Mouse (Mus musculus): ENCODE data around the gene Rbm33.

The Rbm33 gene

GRCm38 (mm10) chr5:28316722-28317245 is at the start of gene Rbm33:
TSS of gene Rbm33 (plus strand) at chr5:28317121.
- peak; percentile 76 to 84 for DNase-seq

- no peak for DNase-seq
Observed at GRCm38 (mm10) chr5:28267576-28267975, 49.3 kb upstream of the Rbm33 start.

GRCm38 (mm10) chr5:28269469-28269991 is 47.4 kb upstream of the Rbm33 start:
- DNase-seq = no peak

DNA sequence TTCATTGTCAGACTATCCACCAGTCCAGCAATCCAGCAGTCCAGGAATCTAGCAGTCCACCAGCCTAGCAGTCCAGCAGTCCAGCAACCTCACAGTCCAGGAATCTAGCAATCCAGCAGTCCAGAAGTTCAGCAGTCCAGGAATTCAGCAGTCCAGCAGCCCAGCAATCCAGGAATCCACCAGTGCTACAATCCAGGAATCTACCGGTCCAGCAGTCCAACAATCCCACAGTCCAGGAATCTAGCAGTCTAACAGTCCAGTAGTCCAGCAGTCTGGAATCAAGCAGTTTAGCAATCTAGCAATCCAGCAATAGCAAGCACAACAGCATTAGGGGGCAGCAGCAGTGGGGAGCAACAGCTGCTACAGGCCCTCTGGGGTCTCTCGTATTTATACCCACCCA is 44.1 kb upstream of the Rbm33 start:
- DNase-seq = peak; percentile 5 to 18

GRCm38 (mm10) chr5:28277279-28277678 is 39.6 kb upstream of the Rbm33 start:
- no peak for DNase-seq

GRCm38 (mm10) chr5:28289111-28289510 is 27.8 kb upstream of the Rbm33 start:
- DNase-seq = no peak

DNA sequence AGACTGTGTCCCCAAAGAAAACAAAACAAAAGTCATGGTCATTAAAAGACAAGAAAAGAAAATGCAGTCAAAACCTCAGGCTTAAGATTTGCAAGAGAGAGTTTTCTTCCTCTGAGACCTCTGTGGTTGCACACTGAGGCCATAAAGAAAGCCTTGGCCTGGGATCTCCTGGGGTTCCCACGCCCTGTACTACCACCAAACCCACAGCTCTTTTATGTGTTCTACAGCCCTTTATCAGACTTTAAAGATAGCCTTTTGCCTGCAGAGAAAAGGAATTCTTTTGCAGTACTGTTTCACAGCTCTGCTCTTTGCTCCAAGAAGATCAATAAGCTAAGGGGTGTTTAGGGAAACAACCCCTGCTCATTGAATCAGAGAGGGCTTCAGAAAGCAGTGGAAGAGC is 26.3 kb upstream of the Rbm33 start:
- no peak for DNase-seq

DNA sequence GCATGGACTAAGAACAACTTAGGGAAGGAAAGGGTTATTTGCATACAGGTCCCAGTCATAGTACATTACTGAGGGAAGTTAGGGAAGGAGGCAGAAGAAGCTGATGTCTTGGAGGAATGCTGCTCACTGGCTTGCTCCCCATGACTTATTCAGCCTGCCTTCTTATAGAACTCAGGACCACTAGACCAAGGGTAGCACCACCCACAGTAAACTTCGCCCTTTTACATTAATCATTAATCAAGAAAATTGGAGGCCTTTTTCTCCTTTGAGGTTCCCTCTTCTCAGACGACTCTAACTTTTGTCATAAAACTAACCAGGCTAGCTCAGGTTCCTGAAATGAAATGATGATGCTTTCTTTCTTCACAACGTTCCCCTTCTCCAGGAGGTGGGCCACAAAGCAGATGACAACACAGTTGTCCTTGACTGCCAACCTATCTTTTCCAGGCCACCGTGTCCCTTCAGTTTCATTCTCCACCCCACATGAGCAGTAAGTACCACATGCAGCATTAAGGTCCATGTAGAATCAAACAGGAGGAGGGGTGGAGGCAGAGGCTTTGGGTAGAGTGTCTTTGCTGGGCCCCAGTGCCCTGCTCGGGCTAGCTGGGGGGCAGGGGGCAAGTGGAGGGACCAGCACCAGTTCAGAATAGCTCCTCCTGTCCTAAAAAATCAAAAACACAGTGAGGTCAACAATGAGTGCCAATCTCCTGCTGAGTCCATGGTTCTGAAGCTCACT is 25.6 kb upstream of the Rbm33 start:
- no peak for DNase-seq

- DNase-seq = no peak
Observed at GRCm38 (mm10) chr5:28292281-28292680, 24.6 kb upstream of the Rbm33 start.

GRCm38 (mm10) chr5:28293990-28294389 is 22.9 kb upstream of the Rbm33 start:
- DNase-seq = peak; percentile 64 to 88

DNA sequence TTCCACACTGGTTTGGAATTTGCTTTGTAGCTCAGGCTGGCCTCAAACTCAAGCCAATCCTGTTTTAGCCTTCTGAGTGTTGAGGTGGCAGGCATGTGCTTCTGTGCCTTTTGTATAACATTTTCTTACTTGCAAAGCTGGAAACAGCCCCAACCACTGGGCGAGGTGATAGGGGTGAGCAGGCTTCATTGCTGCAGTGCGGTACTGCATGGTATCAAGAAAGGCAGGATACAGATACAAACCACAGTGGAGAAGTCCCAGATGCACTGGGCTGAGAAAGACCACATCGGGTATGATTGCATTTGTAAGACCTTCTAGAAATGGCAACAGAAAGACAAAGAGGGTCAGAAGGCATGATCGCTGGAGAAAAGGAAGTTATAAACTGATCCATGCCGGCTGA is 18.8 kb upstream of the Rbm33 start:
- DNase-seq = no peak

DNA sequence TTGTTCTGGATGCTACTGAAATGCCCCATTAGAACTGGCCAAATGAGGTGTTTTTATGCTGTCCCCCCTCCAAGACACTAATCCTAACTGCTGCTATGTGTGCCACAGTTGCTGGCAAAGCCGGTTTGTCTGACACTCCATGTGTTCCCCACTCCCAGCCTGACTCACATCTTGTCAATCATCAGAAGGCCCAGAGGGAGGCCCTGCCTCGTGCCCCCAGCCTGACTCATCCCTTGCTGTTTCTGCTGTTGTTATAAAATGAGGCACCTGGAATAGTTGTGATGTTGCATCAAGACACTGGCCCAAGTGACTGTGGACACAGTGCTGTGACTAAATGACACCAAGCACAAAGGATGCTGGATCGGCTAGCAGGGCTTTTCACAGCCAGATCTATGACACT is 18.2 kb upstream of the Rbm33 start:
- DNase-seq = no peak

DNA sequence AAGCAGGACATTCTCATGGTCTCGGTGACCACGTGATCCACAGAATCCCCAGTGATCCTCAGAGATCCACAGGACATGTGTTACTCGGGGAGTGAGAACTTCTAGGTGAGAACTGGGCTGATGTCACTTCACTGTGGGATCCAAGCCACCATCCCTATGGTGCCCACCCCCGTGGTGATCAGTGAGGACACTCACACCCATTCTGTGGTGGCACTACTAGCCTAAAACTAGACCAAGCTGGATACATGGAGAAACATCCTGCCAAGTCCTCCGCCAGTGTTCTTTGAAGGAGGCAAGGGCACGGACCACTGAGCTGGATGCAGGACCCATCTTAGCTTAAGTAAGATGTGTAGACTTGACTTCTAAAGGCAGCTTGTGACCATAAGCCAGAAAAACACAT is 17.6 kb upstream of the Rbm33 start:
- DNase-seq = no peak

GRCm38 (mm10) chr5:28302671-28303070 is 14.2 kb upstream of the Rbm33 start:
- DNase-seq = no peak

- no peak for DNase-seq
Observed at GRCm38 (mm10) chr5:28304551-28304950, 12.4 kb upstream of the Rbm33 start.

DNA sequence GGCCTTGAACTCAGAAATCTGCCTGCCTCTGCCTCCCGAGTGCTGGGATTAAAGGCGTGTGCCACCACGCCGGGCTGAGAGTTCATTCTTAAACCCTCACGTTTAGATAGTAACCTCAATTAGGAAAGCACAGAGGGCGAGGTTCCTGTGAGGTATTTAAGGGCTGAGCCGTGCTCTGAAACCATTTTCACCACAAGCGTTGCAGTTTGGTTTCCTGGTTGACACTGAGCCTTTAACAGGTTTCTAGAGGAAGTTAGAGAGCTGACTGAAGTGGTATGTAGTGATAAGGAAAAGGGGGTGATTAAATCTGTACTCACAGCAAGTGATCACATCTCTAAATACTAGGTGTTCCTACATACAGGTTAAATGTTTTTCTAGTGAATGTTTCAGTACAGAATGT is 1.4 kb upstream of the Rbm33 start:
- DNase-seq = no peak

GRCm38 (mm10) chr5:28316151-28316721 is 685 bp upstream of the Rbm33 start:
- DNase-seq = no peak

DNA sequence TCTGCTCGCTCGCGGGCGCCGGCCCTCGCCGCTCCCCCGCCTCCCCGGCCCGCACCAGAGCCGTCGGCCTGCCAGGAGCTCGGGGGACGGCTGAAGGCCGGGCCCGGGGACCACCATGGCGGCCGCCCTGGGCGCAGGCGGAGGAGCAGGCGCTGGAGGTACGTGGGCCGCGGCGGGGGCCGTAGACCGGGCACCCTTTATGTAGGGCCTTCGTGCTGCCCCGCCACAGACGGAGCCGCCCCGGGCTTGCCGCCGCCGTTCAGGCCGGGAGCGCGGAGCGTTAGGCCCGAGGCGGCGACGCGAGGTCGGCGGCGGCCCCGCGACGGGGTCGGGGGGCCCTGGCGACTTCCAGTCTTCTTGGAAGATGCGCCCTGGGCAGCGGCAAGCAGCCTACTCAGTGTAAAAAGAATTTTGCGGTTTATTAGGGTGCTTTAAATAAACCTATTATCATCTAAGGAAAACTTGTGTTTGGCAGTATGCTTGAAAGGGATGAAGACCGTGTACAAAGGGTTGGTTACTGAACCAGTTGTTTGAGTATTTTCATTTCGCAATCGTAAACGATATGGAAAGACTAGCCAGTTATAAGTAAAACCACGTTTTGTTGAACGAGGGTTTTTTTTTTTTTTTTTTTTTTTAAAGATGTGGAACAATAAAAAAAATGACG is 464 bp downstream of the Rbm33 start:
- peak in 1 of 2 experiments; percentile 9 for DNase-seq

DNA sequence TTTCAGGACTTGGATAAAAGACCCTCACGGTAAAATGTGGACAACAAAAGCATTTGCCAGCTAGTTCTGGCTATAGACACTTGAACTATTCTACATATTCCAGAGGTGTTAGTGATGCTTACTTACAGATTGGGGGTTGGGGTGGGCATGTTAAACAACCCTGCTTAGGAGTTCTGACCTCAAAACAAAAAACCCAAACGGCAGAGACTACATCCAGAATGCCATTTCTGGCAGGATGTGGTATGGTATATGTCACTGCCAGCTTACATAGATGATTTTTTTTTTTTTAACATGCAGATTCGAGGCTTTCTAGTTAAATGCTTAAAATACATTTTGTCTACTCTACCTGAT is 971 bp downstream of the Rbm33 start:
- DNase-seq = no peak

- DNase-seq = no peak
Observed at GRCm38 (mm10) chr5:28318671-28319070, 1.8 kb downstream of the Rbm33 start.

- no peak for DNase-seq
Observed at GRCm38 (mm10) chr5:28321769-28322168, 4.8 kb downstream of the Rbm33 start.

GRCm38 (mm10) chr5:28322189-28322588 is 5.3 kb downstream of the Rbm33 start:
- DNase-seq = no peak

GRCm38 (mm10) chr5:28323822-28324221 is 6.9 kb downstream of the Rbm33 start:
- no peak for DNase-seq

DNA sequence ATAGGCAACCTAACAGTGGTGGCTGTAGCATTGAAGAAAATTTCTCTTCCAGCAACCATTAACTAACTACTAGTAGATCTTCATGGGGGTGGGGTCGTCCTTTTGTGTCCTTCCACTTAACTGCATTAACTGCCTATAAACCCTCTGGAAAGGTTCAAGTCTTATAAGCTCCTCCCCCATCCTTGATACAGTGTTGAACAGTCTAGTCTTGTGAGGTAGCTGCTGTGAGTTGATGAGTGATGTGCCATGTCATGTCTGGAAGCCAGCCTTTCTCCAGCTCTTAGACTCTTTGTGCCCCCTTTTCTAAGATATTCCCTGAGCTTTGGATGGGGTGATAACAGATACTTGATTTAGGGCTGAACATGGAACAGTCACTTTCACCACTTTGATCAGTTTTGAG is 7.5 kb downstream of the Rbm33 start:
- DNase-seq = peak in 1 of 2 experiments; percentile 5

All from kidney, adult 8-10 months (tissue).